Mouse (Mus musculus) MEL (cell line): ENCODE data around the gene Arap1. TPM values are rescaled to one million over a fixed set of nuclear protein-coding genes. Genes with fewer than 3 reads are reported as not detected.

Experiments
- DNase-seq: peaks from one replicate; pipeline ENCODE4 v3.0.0; 2011; ENCODE audit warnings: low read depth, low spot score
- H3K27ac ChIP-seq: 2 replicates; pipeline ENCODE4 v1.5.1; 2012; ENCODE audit warnings: low read depth, mild to moderate bottlenecking, control low read depth, low read length, moderate library complexity; ENCODE audit not compliant: control insufficient read depth
- H3K27me3 ChIP-seq, 2 experiments: fragments of 150-350 bp in 1 of 2; sonication (generic) in 1 of 2; 2 replicates each; pipeline ENCODE4 v1.6.1; 2012; ENCODE audit warnings: low read length in 2 of 2, mild to moderate bottlenecking in 2 of 2, improper control_type of control experiment in 1 of 2, moderate library complexity in 1 of 2; ENCODE audit not compliant: insufficient read depth in 2 of 2, control insufficient read depth in 1 of 2
- H3K36me3 ChIP-seq, 2 experiments: 2 replicates each; pipeline ENCODE4 v1.6.1; 2012 to 2014; ENCODE audit warnings: low read length in 2 of 2, improper control_type of control experiment in 1 of 2, inconsistent platforms in 1 of 2, mild to moderate bottlenecking in 1 of 2; ENCODE audit not compliant: insufficient read depth in 2 of 2, control insufficient read depth in 1 of 2
- H3K4me1 ChIP-seq, 2 experiments: fragments of 150-350 bp in 1 of 2; sonication (generic) in 1 of 2; 2 replicates each; pipeline ENCODE4 v1.6.1; 2012; ENCODE audit warnings: low read length in 2 of 2, improper control_type of control experiment in 1 of 2, mild to moderate bottlenecking in 1 of 2; ENCODE audit not compliant: insufficient read depth in 2 of 2, control insufficient read depth in 1 of 2
- H3K4me3 ChIP-seq, 2 experiments: fragments of 150-350 bp in 1 of 2; sonication (generic) in 1 of 2; 2 replicates each; pipeline ENCODE4 v1.5.1; 2012; ENCODE audit warnings: low read depth in 2 of 2, low read length in 2 of 2, mild to moderate bottlenecking in 2 of 2, moderate library complexity in 2 of 2, control low read depth in 1 of 2, improper control_type of control experiment in 1 of 2; ENCODE audit not compliant: control insufficient read depth in 1 of 2, insufficient read depth in 1 of 2
- H3K79me2 ChIP-seq: 2 replicates; pipeline ENCODE4 v1.6.1; 2012; ENCODE audit warnings: mild to moderate bottlenecking, low read length, moderate library complexity; ENCODE audit not compliant: control insufficient read depth, poor library complexity, insufficient read depth
- H3K9ac ChIP-seq: 2 replicates; pipeline ENCODE4 v1.6.1; 2012; ENCODE audit warnings: low read depth, mild to moderate bottlenecking, control low read depth, low read length, moderate library complexity; ENCODE audit not compliant: control insufficient read depth, poor library complexity, severe bottlenecking
- H3K9me3 ChIP-seq: fragments of 150-350 bp; sonication (generic); replicated peaks from 2 replicates; pipeline ENCODE4 v1.6.1; 2012; ENCODE audit warnings: mild to moderate bottlenecking, low read length, improper control_type of control experiment, moderate library complexity; ENCODE audit not compliant: insufficient read depth
- BHLHE40 ChIP-seq: IDR thresholded peaks from 2 replicates; pipeline ENCODE4 v1.6.1; 2012; ENCODE audit warnings: low read depth, mild to moderate bottlenecking, inconsistent platforms, low read length, improper control_type of control experiment, borderline replicate concordance
- GATA1 ChIP-seq: IDR thresholded peaks from 2 replicates; pipeline ENCODE4 v1.6.1; 2011; ENCODE audit warnings: low read depth, low read length, improper control_type of control experiment
- KAT2A ChIP-seq: conservative IDR thresholded peaks from 2 replicates; pipeline ENCODE4 v1.6.1; 2012; ENCODE audit warnings: low read depth, low read length, improper control_type of control experiment, inconsistent platforms
- MAZ ChIP-seq: IDR thresholded peaks from 2 replicates; pipeline ENCODE4 v1.6.1; 2012; ENCODE audit warnings: low read depth, mild to moderate bottlenecking, inconsistent platforms, low read length, improper control_type of control experiment
- MXI1 ChIP-seq: IDR thresholded peaks from 2 replicates; pipeline ENCODE4 v1.6.1; 2011; ENCODE audit warnings: mild to moderate bottlenecking, low read depth, low read length, improper control_type of control experiment
- MYB ChIP-seq: IDR thresholded peaks from 2 replicates; pipeline ENCODE4 v1.6.1; 2011; ENCODE audit warnings: mild to moderate bottlenecking, low read depth, low read length, improper control_type of control experiment
- MYC ChIP-seq: IDR thresholded peaks from 2 replicates; pipeline ENCODE4 v1.6.1; 2011; ENCODE audit warnings: low read depth, mild to moderate bottlenecking, low read length, improper control_type of control experiment, moderate library complexity
- POLR2A ChIP-seq, 2 experiments: IDR thresholded peaks; 2 replicates each; pipeline ENCODE4 v1.6.1; 2011 to 2012; ENCODE audit warnings: low read length in 2 of 2, mild to moderate bottlenecking in 2 of 2, control low read depth in 1 of 2, improper control_type of control experiment in 1 of 2, low read depth in 1 of 2, moderate library complexity in 1 of 2; ENCODE audit not compliant: control insufficient read depth in 1 of 2, insufficient read depth in 1 of 2, poor library complexity in 1 of 2
- POLR2AphosphoS5 ChIP-seq: IDR thresholded peaks from 2 replicates; pipeline ENCODE4 v1.6.1; 2012; ENCODE audit warnings: low read depth, borderline replicate concordance, mild to moderate bottlenecking, inconsistent platforms, low read length, moderate library complexity, mixed read lengths
- SIN3A ChIP-seq: IDR thresholded peaks from 2 replicates; pipeline ENCODE4 v1.6.1; 2012; ENCODE audit warnings: low read length, improper control_type of control experiment, inconsistent platforms
- UBTF ChIP-seq: IDR thresholded peaks from 2 replicates; pipeline ENCODE4 v1.6.1; 2012; ENCODE audit warnings: low read depth, mild to moderate bottlenecking, inconsistent platforms, low read length, improper control_type of control experiment, moderate library complexity, borderline replicate concordance; ENCODE audit not compliant: insufficient read depth
- USF1 ChIP-seq: IDR thresholded peaks from 2 replicates; pipeline ENCODE4 v1.6.1; 2014; ENCODE audit warnings: low read depth, mild to moderate bottlenecking, inconsistent platforms, low read length, improper control_type of control experiment, moderate library complexity
- ZC3H11A ChIP-seq: IDR thresholded peaks from 2 replicates; pipeline ENCODE4 v1.6.1; 2012; ENCODE audit warnings: low read depth, mild to moderate bottlenecking, inconsistent platforms, low read length, improper control_type of control experiment
- ZNF384 ChIP-seq: IDR thresholded peaks from 2 replicates; pipeline ENCODE4 v1.6.1; 2012; ENCODE audit warnings: low read depth, mild to moderate bottlenecking, inconsistent platforms, low read length, improper control_type of control experiment
- polyA plus RNA-seq, 2 experiments: library from polyadenylated mRNA; stranded (reverse) in 1 of 2; unstranded in 1 of 2; fragments of >175 nt in 1 of 2; fragments of >200 nt in 1 of 2; gene quantifications; 2 replicates each; pipeline versions ENCODE4 v1.2.1 to v1.2.4; 2012; ENCODE audit warnings: low replicate concordance in 2 of 2, low read depth in 1 of 2; ENCODE audit not compliant: insufficient read length in 2 of 2, insufficient read depth in 1 of 2, missing spikeins in 1 of 2
- total RNA-seq: library from RNA; depleted of rRNA; stranded (reverse); fragments of 300-350 nt; gene quantifications from 2 replicates; pipeline ENCODE4 v1.2.3, GENCODE M21; 2012

Arap1 gene
- total and polyA plus RNA-seq, 3 experiments = 13.6 to 27.1 TPM; not detected in 1

GRCm38 (mm10) chr7:101435038-101435437, 87.2 kb downstream of the Arap1 start:
- no peak overlapping the region for H3K9ac ChIP-seq
- no peak overlapping the region for H3K27ac ChIP-seq
- no peak for DNase-seq
- TF ChIP-seq MAZ = no peak
- TF ChIP-seq ZNF384 = no peak
- no peak for TF ChIP-seq MXI1
- no peak for TF ChIP-seq BHLHE40
- no peak for TF ChIP-seq KAT2A
- TF ChIP-seq POLR2A (IDR thresholded peaks at IDR 0.05; ENCODE audit: control insufficient read depth in 1 of 2, insufficient read depth in 1 of 2, low read depth in 1 of 2, low read length in 2 of 2, poor library complexity in 1 of 2) = no peak
- no peak for TF ChIP-seq MYC
- no peak for TF ChIP-seq ZC3H11A
- H3K27me3 ChIP-seq = peaks cover 2 to 6% of the 10 kb centered on the region in 2 experiments; a peak in 3 of 4 replicates
- H3K4me1 ChIP-seq = no peaks in the 10 kb centered on the region
- H3K79me2 ChIP-seq = no peaks in the 10 kb centered on the region
- H3K36me3 ChIP-seq = no peaks in the 10 kb centered on the region
- H3K4me3 ChIP-seq = no peak overlapping the region
- no peaks in the 10 kb centered on the region for H3K9me3 ChIP-seq

DNA sequence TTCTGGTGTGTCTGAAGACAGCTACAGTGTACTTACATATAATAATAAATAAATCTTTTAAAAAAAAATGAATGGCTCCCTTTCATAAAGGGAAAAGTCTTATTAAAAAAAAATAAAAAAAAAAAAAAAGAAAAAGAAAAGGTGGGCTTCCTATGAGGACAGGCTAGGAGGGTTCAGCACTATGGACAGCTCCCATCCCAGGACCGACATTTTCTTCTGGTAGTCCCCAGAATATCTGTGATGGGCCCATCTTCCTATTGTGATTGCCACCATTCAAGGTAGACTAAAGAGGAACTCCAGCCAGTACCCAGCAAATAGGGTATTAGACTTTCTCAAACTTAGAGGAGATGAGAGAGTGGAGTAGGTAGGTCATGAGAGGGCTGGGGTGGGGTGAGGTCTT, 90.0 kb downstream of the Arap1 start:
- H3K4me1 ChIP-seq = no peaks in the 10 kb centered on the region
- no peak for TF ChIP-seq MYB
- peak; percentile 29; the same call in 1 of the 2 replicates for TF ChIP-seq SIN3A
- no peak for TF ChIP-seq USF1
- no peak for TF ChIP-seq UBTF
- TF ChIP-seq GATA1 = no peak
- TF ChIP-seq, all 39 proteins: peak for 1
- no peaks in the 10 kb centered on the region for H3K36me3 ChIP-seq
- no peak overlapping the region for H3K27ac ChIP-seq
- no peaks in the 10 kb centered on the region for H3K9me3 ChIP-seq
- H3K9ac ChIP-seq = no peak overlapping the region
- H3K79me2 ChIP-seq = no peaks in the 10 kb centered on the region
- H3K27me3 ChIP-seq = peaks cover 4 to 8% of the 10 kb centered on the region in 2 experiments; a peak in 3 of 4 replicates
- peak; percentile 55 for DNase-seq
- no peak overlapping the region for H3K4me3 ChIP-seq

DNA sequence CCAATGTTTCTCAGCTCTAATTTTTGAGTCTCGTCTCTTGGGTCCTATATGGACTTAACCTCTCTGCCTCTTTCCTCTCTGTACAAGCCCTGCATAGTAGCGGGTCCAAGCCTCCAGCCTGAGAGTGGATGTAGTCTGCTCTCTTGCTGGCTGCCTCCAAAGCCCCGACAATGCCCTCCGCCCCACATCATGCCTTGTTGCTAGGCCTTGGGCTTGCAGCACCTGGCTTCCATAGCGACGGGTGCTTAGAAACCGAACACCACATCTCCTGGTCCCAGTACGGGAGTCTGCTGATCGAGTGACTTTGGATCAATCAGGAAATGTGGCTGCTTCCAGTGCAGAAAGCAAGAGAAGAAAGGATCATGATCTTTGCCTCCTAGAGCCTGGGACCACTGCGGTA, 95.2 kb downstream of the Arap1 start:
- Histone ChIP-seq H3K27me3 (peaks cover 5 to 8% of the 10 kb centered on the region in 2 experiments; a peak in 3 of 4 replicates), H3K4me1 (no peaks in the 10 kb centered on the region), H3K4me3 (no peak overlapping the region), H3K36me3 (no peaks in the 10 kb centered on the region), H3K27ac (no peak overlapping the region)
- no peak for DNase-seq
- TF ChIP-seq POLR2AphosphoS5 (no peak), MYB (no peak)
- TF ChIP-seq, all 39 proteins: peak for 0
- no peak overlapping the region for H3K9ac ChIP-seq
- H3K79me2 ChIP-seq = no peaks in the 10 kb centered on the region
- H3K9me3 ChIP-seq = no peaks in the 10 kb centered on the region
